Mouse (Mus musculus) kidney, postnatal 14 days (tissue): Measurements from ENCODE around the gene AI987944.

Experiments used
- DNase-seq: peaks from one replicate; pipeline ENCODE4 v3.0.0; 2022; ENCODE audit warnings: mixed read lengths

Gene AI987944

GRCm38 (mm10) chr7:41393048-41393971 is at the start of gene AI987944:
AI987944 (minus strand) TSS chr7:41393379.
- DNase-seq: peak; percentile 91

DNA sequence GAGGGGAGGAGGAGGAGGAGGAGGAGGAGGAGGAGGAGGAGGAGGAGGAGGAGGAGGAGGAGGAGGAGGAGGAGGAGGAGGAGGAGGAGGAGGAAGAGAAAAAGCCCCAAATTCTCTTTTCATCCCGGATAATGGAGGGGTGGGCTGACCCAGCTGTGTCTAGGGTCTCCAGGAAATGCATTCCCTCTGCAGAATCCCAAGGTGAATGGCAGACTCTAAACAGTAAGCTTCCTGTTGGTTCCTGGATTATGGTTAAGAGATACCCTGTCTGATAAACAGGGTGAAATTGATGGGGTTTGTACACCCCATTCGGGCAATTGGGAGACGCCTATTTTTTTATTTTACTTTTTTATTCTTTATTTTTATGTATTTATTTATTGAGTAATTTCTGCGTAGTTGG is 951 bp upstream of the AI987944 start:
- no peak for DNase-seq
